Mouse (Mus musculus) kidney, embryonic 15.5 days (tissue): ENCODE data around the gene Il12b. TPM values are rescaled to one million over a fixed set of nuclear protein-coding genes. Genes with fewer than 3 reads are reported as not detected.

Source experiments
- ATAC-seq: fragments of 200-750 bp; cut with Nextera tagmentation; replicated peaks from 2 replicates; pipeline ENCODE4 v1.8.0; 2017; ENCODE audit warnings: moderate TSS enrichment; ENCODE audit not compliant: low FRiP score
- H3K27ac ChIP-seq: fragments of 300-500 bp; sonication (generic); 2 replicates; pipeline ENCODE4 v1.5.1; 2015; ENCODE audit warnings: mild to moderate bottlenecking, inconsistent platforms
- H3K27me3 ChIP-seq: fragments of 300-500 bp; sonication (generic); 2 replicates; pipeline ENCODE4 v1.6.1; 2015; ENCODE audit warnings: inconsistent platforms
- H3K36me3 ChIP-seq: fragments of 300-500 bp; sonication (generic); 2 replicates; pipeline ENCODE4 v1.6.1; 2015; ENCODE audit warnings: inconsistent platforms
- H3K4me1 ChIP-seq: fragments of 300-500 bp; sonication (generic); 2 replicates; pipeline ENCODE4 v1.6.1; 2015; ENCODE audit warnings: inconsistent platforms
- H3K4me2 ChIP-seq: fragments of 300-500 bp; sonication (generic); 2 replicates; pipeline ENCODE4 v1.6.1; 2015; ENCODE audit warnings: moderate library complexity, mild to moderate bottlenecking, inconsistent platforms
- H3K4me3 ChIP-seq: fragments of 300-500 bp; sonication (generic); replicated peaks from 2 replicates; pipeline ENCODE4 v1.5.1; 2015; ENCODE audit warnings: mild to moderate bottlenecking, inconsistent platforms
- H3K9ac ChIP-seq: fragments of 300-500 bp; sonication (generic); 2 replicates; pipeline ENCODE4 v1.6.1; 2015; ENCODE audit warnings: mild to moderate bottlenecking, inconsistent platforms
- H3K9me3 ChIP-seq: fragments of 300-500 bp; sonication (generic); replicated peaks from 2 replicates; pipeline ENCODE4 v1.6.1; 2016; ENCODE audit warnings: inconsistent platforms
- WGBS: fragments of 180-500 bp; shearing (Covaris S2); methylation state at CpG from one replicate; pipeline ENCODE4 v1.1.7; 2015; ENCODE audit warnings: mixed read lengths; 5-methylcytosine and 5-hydroxymethylcytosine counted together
- polyA plus RNA-seq: library from polyadenylated mRNA; unstranded; fragments of >200 nt; fragmentation: Nextera tagmentation; extraction: Ambion mirVana; gene quantifications from 2 replicates; pipeline ENCODE4 v1.2.1, GENCODE M21; 2015

The Il12b gene
- polyA plus RNA-seq: not detected in 2 replicates

- Histone ChIP-seq H3K4me3 (peak within 1 kb of the TSS; percentile 44), H3K27me3 (peaks cover 4% of the 10 kb centered on the region; the same call in 1 of the 2 replicates), H3K4me1 (peaks cover 9% of the 10 kb centered on the region), H3K4me2 (peak within 1 kb of the TSS; percentile 74), H3K36me3 (no peaks in the 10 kb centered on the region), H3K27ac (0 out of 2 replicates have a peak within 1 kb of the TSS, but pooled peaks have one; percentile 9), H3K9me3 (no peaks in the 10 kb centered on the region), H3K9ac (0 out of 2 replicates have a peak within 1 kb of the TSS, but pooled peaks have one; percentile 38)
- 74% methylated on average over 6 of the region's 6 CpGs for WGBS
- ATAC-seq: no peak
These were observed at the start of gene Il12b for GRCm38 (mm10) chr11:44399763-44400162. Gene Il12b (plus strand): TSS chr11:44400063.

DNA sequence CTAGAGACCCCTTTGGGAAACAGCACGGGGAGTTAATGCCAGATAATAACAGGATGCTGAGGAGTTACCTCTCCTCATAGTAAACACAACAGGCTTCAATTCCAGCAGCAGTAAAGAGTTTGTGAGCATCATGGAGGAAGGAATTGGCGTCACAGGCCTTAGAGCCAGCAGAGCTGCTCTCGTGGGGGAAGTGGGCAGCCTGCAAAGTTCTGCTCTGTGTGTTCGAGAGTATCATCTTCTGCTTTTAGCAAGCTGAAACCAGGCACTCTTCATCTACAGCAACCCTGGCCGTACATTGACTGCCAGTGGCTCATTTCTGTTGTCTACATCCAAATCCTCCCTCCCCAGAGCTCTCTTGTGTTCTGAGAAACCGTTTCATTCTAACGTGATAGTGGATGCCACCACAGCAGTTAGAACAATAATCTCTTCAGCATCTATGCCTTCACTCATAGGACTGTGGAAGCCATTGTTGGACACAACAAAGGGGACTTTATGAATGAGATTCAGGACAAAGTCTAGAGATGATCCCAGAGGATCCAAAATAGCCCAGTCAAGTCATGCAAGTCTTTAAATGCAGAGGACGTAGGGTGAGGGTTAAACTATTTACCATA lies 44.9 kb upstream of the Il12b start:
- ATAC-seq: no peak
- H3K4me1 ChIP-seq: no peaks in the 10 kb centered on the region

DNA sequence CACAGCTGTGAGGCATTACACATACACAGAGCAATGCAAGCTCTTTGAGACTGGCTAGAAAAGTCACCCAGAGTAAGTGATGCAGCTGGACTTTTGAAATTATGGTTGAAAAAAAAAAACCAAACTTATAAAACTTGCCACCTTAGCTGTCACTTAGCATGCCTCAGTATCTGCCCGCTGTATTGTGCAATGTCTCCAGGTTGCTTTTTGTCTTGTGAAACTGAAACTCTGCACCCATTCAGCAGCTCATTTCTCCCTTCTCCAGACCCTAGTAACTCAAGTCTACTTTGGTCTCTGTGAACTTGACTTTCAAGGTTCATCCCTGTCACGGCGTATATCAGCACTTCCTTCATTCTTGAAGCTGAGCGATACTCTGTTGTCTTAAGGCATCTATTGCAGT lies 43.7 kb upstream of the Il12b start:
- Histone ChIP-seq H3K4me1 (no peaks in the 10 kb centered on the region), H3K4me2 (no peak overlapping the region), H3K9me3 (no peaks in the 10 kb centered on the region), H3K9ac (no peak overlapping the region), H3K27ac (no peak overlapping the region), H3K36me3 (no peaks in the 10 kb centered on the region), H3K4me3 (no peak overlapping the region), H3K27me3 (no peaks in the 10 kb centered on the region)
- no peak for ATAC-seq
- 79% methylated on average over 4 of the region's 4 CpGs for WGBS

More for the DNA sequence above, 44.9 kb upstream of the Il12b start:
- Histone ChIP-seq H3K27me3 (no peaks in the 10 kb centered on the region), H3K9me3 (no peaks in the 10 kb centered on the region), H3K9ac (no peak overlapping the region), H3K4me2 (no peak overlapping the region), H3K36me3 (no peaks in the 10 kb centered on the region), H3K27ac (no peak overlapping the region), H3K4me3 (no peak overlapping the region)
- 80% methylated on average over 8 of the region's 8 CpGs for WGBS

DNA sequence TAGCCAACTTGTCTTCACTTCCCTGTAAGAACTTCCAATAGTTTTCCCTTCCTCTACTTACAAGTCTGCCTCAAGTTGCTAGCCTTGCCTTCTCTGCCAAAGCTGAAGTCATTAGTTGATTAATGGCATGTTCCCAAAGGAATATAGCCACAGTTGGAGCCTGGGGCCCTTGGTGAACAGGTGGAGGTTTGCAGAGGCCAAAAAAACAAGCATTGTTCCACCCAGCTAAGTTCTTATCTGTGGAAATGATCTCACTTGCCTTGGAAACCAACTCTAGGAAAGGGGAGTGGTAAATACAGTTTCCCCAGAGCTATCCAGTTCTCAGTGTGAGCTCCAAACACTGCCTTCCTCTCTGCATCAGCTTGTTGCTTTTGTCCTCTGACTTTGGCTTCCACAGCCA lies 35.3 kb upstream of the Il12b start:
- Histone ChIP-seq H3K9ac (no peak overlapping the region), H3K27ac (no peak overlapping the region), H3K4me2 (no peak overlapping the region), H3K4me1 (no peaks in the 10 kb centered on the region), H3K4me3 (no peak overlapping the region), H3K27me3 (no peaks in the 10 kb centered on the region), H3K36me3 (no peaks in the 10 kb centered on the region), H3K9me3 (no peaks in the 10 kb centered on the region)
- no peak for ATAC-seq

DNA sequence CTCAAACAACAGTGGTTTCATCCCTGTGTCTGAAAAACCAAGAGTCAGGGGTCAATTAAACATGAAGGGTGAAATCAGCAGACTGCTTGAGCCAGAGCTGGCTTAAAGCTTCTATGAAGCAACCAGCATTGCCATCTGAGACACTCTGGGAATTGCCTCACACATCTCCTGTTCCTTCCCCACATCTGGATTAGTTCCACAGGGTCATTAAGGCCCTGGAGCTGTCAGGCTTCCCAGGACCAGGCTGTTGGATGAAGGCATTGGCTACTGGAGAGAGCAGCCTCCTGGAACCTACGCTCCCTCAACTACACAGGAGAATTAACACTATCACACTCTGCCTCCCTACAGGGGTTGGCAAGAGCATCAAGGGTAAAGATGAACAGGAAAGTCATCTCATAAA lies 32.2 kb upstream of the Il12b start:
- no peak for ATAC-seq

GRCm38 (mm10) chr11:44372856-44373255 lies 27.0 kb upstream of the Il12b start:
- Histone ChIP-seq H3K4me3 (no peak overlapping the region), H3K4me2 (no peak overlapping the region), H3K9me3 (no peaks in the 10 kb centered on the region), H3K9ac (no peak overlapping the region), H3K4me1 (no peaks in the 10 kb centered on the region), H3K27ac (no peak overlapping the region), H3K27me3 (no peaks in the 10 kb centered on the region), H3K36me3 (no peaks in the 10 kb centered on the region)
- WGBS: 72% methylated on average over 6 of the region's 6 CpGs
- no peak for ATAC-seq

More for the DNA sequence above, 32.2 kb upstream of the Il12b start:
- Histone ChIP-seq H3K4me3 (no peak overlapping the region), H3K4me2 (no peak overlapping the region), H3K4me1 (no peaks in the 10 kb centered on the region), H3K27ac (no peak overlapping the region), H3K9ac (no peak overlapping the region), H3K9me3 (no peaks in the 10 kb centered on the region), H3K36me3 (no peaks in the 10 kb centered on the region), H3K27me3 (no peaks in the 10 kb centered on the region)
- 67% methylated on average over 1 of the region's 1 CpGs for WGBS

DNA sequence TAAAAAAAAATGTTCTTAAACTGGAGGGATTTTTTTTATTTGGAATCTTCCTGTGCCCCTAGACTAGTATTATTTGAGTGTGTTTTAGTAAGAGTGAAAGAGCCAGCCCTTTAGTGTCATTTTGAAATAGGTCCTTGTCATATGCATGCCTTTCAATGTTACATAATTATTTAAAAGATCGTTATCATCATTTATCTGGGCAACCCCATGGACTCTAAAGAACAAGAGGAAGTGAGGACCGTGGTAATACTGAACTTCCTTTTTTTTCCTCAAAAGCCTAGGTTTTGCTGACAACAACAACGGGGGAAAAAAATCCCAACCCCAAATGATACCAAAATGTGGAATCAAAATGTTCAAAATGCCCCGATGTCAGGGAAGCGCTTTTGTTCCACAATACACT lies 22.0 kb upstream of the Il12b start:
- H3K4me1 ChIP-seq: no peaks in the 10 kb centered on the region
- H3K4me3 ChIP-seq: no peak overlapping the region
- no peaks in the 10 kb centered on the region for H3K27me3 ChIP-seq
- ATAC-seq: no peak
- no peaks in the 10 kb centered on the region for H3K36me3 ChIP-seq
- WGBS: 84% methylated on average over 5 of the region's 5 CpGs
- no peaks in the 10 kb centered on the region for H3K9me3 ChIP-seq
- H3K4me2 ChIP-seq: no peak overlapping the region
- no peak overlapping the region for H3K27ac ChIP-seq
- no peak overlapping the region for H3K9ac ChIP-seq

DNA sequence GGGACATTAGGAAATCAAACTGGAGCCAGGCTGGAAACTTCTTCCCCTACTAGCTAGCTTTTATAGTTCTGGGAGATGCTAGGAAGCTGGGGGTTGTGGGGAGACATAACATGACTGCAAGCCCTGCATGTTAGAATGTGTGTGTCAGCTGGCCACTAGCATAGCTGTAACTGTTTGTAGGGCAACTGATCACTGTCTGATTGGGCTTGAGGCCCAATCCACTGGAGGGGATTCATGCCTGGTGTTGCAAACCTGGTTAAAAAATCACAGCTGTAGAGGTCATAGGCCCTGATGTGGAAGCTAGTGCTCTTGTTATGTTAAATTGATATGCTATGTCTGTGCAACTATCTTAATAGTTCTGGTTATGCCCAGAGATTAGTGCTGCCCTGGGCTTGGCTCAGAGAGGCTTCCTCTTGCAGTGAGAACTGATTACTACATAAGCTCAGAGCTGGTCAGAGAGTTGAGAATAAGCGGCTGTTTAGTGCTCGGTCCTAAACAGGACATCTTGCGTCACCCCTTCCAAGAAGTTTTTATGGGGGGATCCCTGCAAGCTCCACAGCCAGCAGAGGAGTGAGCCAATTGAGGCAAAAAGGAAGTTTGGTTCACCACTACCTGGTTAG lies 19.3 kb upstream of the Il12b start:
- Histone ChIP-seq H3K4me2 (no peak overlapping the region), H3K27me3 (no peaks in the 10 kb centered on the region), H3K4me3 (no peak overlapping the region), H3K27ac (no peak overlapping the region), H3K9ac (no peak overlapping the region), H3K36me3 (no peaks in the 10 kb centered on the region), H3K4me1 (no peaks in the 10 kb centered on the region), H3K9me3 (no peaks in the 10 kb centered on the region)
- no peak for ATAC-seq
- WGBS: 78% methylated on average over 3 of the region's 3 CpGs

GRCm38 (mm10) chr11:44382200-44382599 lies 17.7 kb upstream of the Il12b start:
- no peak overlapping the region for H3K27ac ChIP-seq
- H3K9me3 ChIP-seq: no peaks in the 10 kb centered on the region
- H3K4me3 ChIP-seq: no peak overlapping the region
- WGBS: 43% methylated on average over 3 of the region's 3 CpGs
- H3K36me3 ChIP-seq: no peaks in the 10 kb centered on the region
- no peak for ATAC-seq
- no peaks in the 10 kb centered on the region for H3K27me3 ChIP-seq
- H3K9ac ChIP-seq: no peak overlapping the region
- H3K4me2 ChIP-seq: no peak overlapping the region
- no peaks in the 10 kb centered on the region for H3K4me1 ChIP-seq

DNA sequence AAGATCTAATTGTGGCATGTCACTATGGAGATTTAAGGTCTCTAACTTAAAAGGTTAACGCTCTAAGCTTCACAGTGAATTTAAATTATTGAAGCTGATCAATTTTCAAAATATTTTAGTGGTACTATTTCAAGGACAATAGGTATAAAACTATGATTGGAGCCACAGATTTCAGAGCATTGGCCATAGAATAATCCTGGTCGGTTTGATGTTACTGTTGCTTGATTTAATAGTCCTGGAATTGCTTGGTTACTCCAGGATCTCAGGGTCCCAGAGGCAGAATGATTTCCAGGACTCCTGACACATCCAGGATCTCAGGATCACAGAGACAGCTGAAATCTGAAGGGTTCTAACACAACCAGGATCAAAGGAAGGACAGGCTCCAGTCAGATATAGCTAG lies 12.8 kb upstream of the Il12b start:
- Histone ChIP-seq H3K4me2 (no peak overlapping the region), H3K27ac (no peak overlapping the region), H3K4me1 (no peaks in the 10 kb centered on the region), H3K36me3 (no peaks in the 10 kb centered on the region), H3K27me3 (no peaks in the 10 kb centered on the region), H3K9me3 (no peaks in the 10 kb centered on the region), H3K9ac (no peak overlapping the region), H3K4me3 (no peak overlapping the region)
- no peak for ATAC-seq
- WGBS: 86% methylated on average over 2 of the region's 2 CpGs

- peak; percentile 33; the same call in 1 of the 2 replicates for ATAC-seq
These were observed 9.7 kb upstream of the Il12b start for GRCm38 (mm10) chr11:44389993-44390701.

GRCm38 (mm10) chr11:44393101-44393810 lies 6.6 kb upstream of the Il12b start:
- Histone ChIP-seq H3K36me3 (no peaks in the 10 kb centered on the region), H3K4me2 (no peak overlapping the region), H3K27ac (no peak overlapping the region), H3K4me1 (no peaks in the 10 kb centered on the region), H3K27me3 (no peaks in the 10 kb centered on the region), H3K4me3 (no peak overlapping the region), H3K9ac (no peak overlapping the region), H3K9me3 (no peaks in the 10 kb centered on the region)
- ATAC-seq: no peak
- WGBS: 70% methylated on average over 8 of the region's 8 CpGs

More at GRCm38 (mm10) chr11:44389993-44390701, 9.7 kb upstream of the Il12b start:
- H3K27me3 ChIP-seq: no peaks in the 10 kb centered on the region
- H3K4me1 ChIP-seq: no peaks in the 10 kb centered on the region
- H3K4me2 ChIP-seq: no peak overlapping the region
- H3K9me3 ChIP-seq: no peaks in the 10 kb centered on the region
- no peak overlapping the region for H3K9ac ChIP-seq
- H3K27ac ChIP-seq: no peak overlapping the region
- H3K4me3 ChIP-seq: no peak overlapping the region
- WGBS: 18% methylated on average over 6 of the region's 6 CpGs
- no peaks in the 10 kb centered on the region for H3K36me3 ChIP-seq
